Comparison of ENCODE assay signal across 23 mouse cellular contexts in the genomic region with DNA sequence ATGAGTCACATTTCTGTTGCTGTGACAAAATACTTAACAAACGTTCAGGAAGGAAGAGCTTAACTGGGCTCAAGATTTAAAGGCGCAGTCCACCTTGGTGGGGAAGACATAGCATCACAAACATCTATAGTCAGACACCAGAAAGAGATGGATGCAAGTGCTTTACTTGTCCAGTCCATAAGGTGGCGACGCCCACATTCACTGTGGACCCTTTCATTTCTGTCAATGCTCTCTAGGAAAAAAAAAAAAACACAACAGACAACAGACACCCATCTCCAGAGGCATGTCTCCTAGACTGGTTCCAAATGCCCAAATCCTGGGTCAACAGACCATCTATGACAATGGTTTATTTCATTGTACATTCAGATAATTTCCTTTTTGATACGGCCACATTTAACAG. TPM values are rescaled to one million over a fixed set of nuclear protein-coding genes. Genes with fewer than 3 reads are reported as not detected.
DNase-seq lines count a peak whose midpoint lies in the region; ATAC-seq and TF ChIP-seq lines count a peak whose summit lies in the region.
"Had no signal": no experiment of that assay in that cellular context is flagged by ENCODE, and none has a peak within 500 bp of the region (broad histone marks: within the 10 kb centered on the region; RNA-seq: fewer than 3 reads in every experiment).

No protein-coding gene starts in this region.

- dilution Hi-C loops in CH12.LX (cut with MboI; ENCODE audit: extremely low pct_ligation_motif_present, extremely low pct_unique_long_range_greater_than_20kb, low sequenced_read_pairs): no loop called here

- no peak for TF ChIP-seq EP300 in liver, postnatal 0 days (IDR thresholded peaks at IDR 0.05; ENCODE audit: low read depth)
- TF ChIP-seq EP300 in CH12.LX (IDR thresholded peaks at IDR 0.05; ENCODE audit: low read length): no peak

- no peak for TF ChIP-seq CTCF in hindbrain, postnatal 0 days (IDR thresholded peaks at IDR 0.05; ENCODE audit: low read depth)
- TF ChIP-seq CTCF in liver, postnatal 0 days (IDR thresholded peaks at IDR 0.05; ENCODE audit: low read depth): peak; percentile 21; the same call in 1 of the 2 replicates
- TF ChIP-seq CTCF in CH12.LX (conservative IDR thresholded peaks at IDR 0.05 in 1 of 2, IDR thresholded peaks at IDR 0.05 in 1 of 2; ENCODE audit: low read depth in 2 of 2, low read length in 2 of 2): peak in 1 of 2 experiments; percentile 63; a peak in 2 of 4 replicates

- no peaks in the 10 kb centered on the region for H3K9me3 ChIP-seq in hindbrain, postnatal 0 days (ENCODE audit: low read length)
- no peaks in the 10 kb centered on the region for H3K9me3 ChIP-seq in hindbrain, embryonic 13.5 days
- no peaks in the 10 kb centered on the region for H3K9me3 ChIP-seq in liver, postnatal 0 days (ENCODE audit: low read length)
- H3K9me3 ChIP-seq in CH12.LX (replicated peaks; ENCODE audit: low read length): no peaks in the 10 kb centered on the region
- H3K9me3 ChIP-seq: embryonic facial prominence, embryonic 10.5 days; embryonic facial prominence, embryonic 12.5 days; forebrain, embryonic 12.5 days had no signal

- no peak overlapping the region for H3K4me2 ChIP-seq in hindbrain, postnatal 0 days (ENCODE audit: low read depth, low read length)
- H3K4me2 ChIP-seq in hindbrain, embryonic 13.5 days: no peak overlapping the region
- H3K4me2 ChIP-seq in liver, postnatal 0 days (ENCODE audit: low read depth, low read length): no peak overlapping the region
- no peak overlapping the region for H3K4me2 ChIP-seq in CH12.LX (ENCODE audit: insufficient read depth, low read depth, poor library complexity, severe bottlenecking)
- H3K4me2 ChIP-seq: embryonic facial prominence, embryonic 12.5 days; forebrain, embryonic 12.5 days had no signal

- H3K9ac ChIP-seq in hindbrain, postnatal 0 days (replicated peaks; ENCODE audit: low read length): no peak overlapping the region
- H3K9ac ChIP-seq in hindbrain, embryonic 13.5 days: no peak overlapping the region
- H3K9ac ChIP-seq in liver, postnatal 0 days (replicated peaks): no peak overlapping the region
- H3K9ac ChIP-seq in CH12.LX (ENCODE audit: insufficient read depth, low read depth): no peak overlapping the region
- H3K9ac ChIP-seq: embryonic facial prominence, embryonic 12.5 days; forebrain, embryonic 12.5 days had no signal

- ATAC-seq in hindbrain, postnatal 0 days: no peak
- ATAC-seq in hindbrain, embryonic 13.5 days (ENCODE audit: low FRiP score): no peak
- no peak for ATAC-seq in liver, postnatal 0 days
- ATAC-seq: CD4-positive, CD25-positive, alpha-beta regulatory T cell, adult 4 months; forebrain, embryonic 14.5 days; forebrain, embryonic 16.5 days had no signal

- TF ChIP-seq POLR2A in CH12.LX (IDR thresholded peaks at IDR 0.05; ENCODE audit: low read depth, low read length): no peak

- 82% methylated on average over 5 of the region's 5 CpGs for WGBS in hindbrain, postnatal 0 days
- 82% methylated on average over 5 of the region's 5 CpGs for WGBS in hindbrain, embryonic 13.5 days
- 62% methylated on average over 5 of the region's 5 CpGs for WGBS in liver, postnatal 0 days (ENCODE audit: insufficient replicate concordance)

- H3K79me2 ChIP-seq in CH12.LX (replicated peaks; ENCODE audit: control insufficient read depth, extremely low read depth, insufficient read depth, poor library complexity, severe bottlenecking): no peaks in the 10 kb centered on the region

- H3K27ac ChIP-seq in hindbrain, postnatal 0 days: no peak overlapping the region
- H3K27ac ChIP-seq in hindbrain, embryonic 13.5 days: no peak overlapping the region
- no peak overlapping the region for H3K27ac ChIP-seq in liver, postnatal 0 days (ENCODE audit: low read depth)
- no peak overlapping the region for H3K27ac ChIP-seq in CH12.LX (ENCODE audit: insufficient read depth, low read depth)
- H3K27ac ChIP-seq: embryonic facial prominence, embryonic 10.5 days; embryonic facial prominence, embryonic 12.5 days; forebrain, embryonic 12.5 days had no signal

- no peaks in the 10 kb centered on the region for H3K27me3 ChIP-seq in hindbrain, postnatal 0 days (ENCODE audit: insufficient read depth, low read length)
- H3K27me3 ChIP-seq in hindbrain, embryonic 13.5 days: no peaks in the 10 kb centered on the region
- no peaks in the 10 kb centered on the region for H3K27me3 ChIP-seq in liver, postnatal 0 days (ENCODE audit: insufficient read depth, low read length)
- no peaks in the 10 kb centered on the region for H3K27me3 ChIP-seq in CH12.LX (replicated peaks)
- H3K27me3 ChIP-seq: embryonic facial prominence, embryonic 12.5 days; forebrain, embryonic 12.5 days had no signal

- TF ChIP-seq RAD21 in CH12.LX (IDR thresholded peaks at IDR 0.05; ENCODE audit: low read depth, low read length): peak; percentile 62

- DNase-seq in hindbrain, postnatal 0 days (ENCODE audit: low spot score): peak; percentile 9
- DNase-seq in liver, postnatal 0 days: no peak
- no peak for DNase-seq in liver
- peak; percentile 50 for DNase-seq in 416B (ENCODE audit: low read depth)
- DNase-seq in CH12.LX (ENCODE audit: extremely low read depth): no peak
- no peak for DNase-seq in cerebellum, adult 8-10 months
- DNase-seq: adrenal gland, adult 2 months; adrenal gland, postnatal 10 days; adrenal gland, postnatal 25 days; B cell, adult 2 months; cerebellum, adult 11 months; cerebellum, adult 18-20 months; cerebellum, adult 9-10 months; cerebellum, postnatal 10 days; cerebellum, postnatal 25 days had no signal

- H3K4me3 ChIP-seq in hindbrain, postnatal 0 days (ENCODE audit: low read length): no peak overlapping the region
- no peak overlapping the region for H3K4me3 ChIP-seq in hindbrain, embryonic 13.5 days
- H3K4me3 ChIP-seq in liver, postnatal 0 days (ENCODE audit: low read depth, low read length): no peak overlapping the region
- H3K4me3 ChIP-seq in CH12.LX (replicated peaks in 1 of 3; ENCODE audit: low read depth in 2 of 3, low read length in 2 of 3, poor library complexity in 1 of 3): no peak overlapping the region
- H3K4me3 ChIP-seq: embryonic facial prominence, embryonic 10.5 days; embryonic facial prominence, embryonic 12.5 days; forebrain, embryonic 12.5 days had no signal

- no peaks in the 10 kb centered on the region for H3K36me3 ChIP-seq in hindbrain, postnatal 0 days (ENCODE audit: insufficient read depth, low read length)
- no peaks in the 10 kb centered on the region for H3K36me3 ChIP-seq in hindbrain, embryonic 13.5 days
- no peaks in the 10 kb centered on the region for H3K36me3 ChIP-seq in liver, postnatal 0 days (replicated peaks; ENCODE audit: insufficient read depth, low read length)
- H3K36me3 ChIP-seq in CH12.LX (replicated peaks in 1 of 2; ENCODE audit: control insufficient read depth in 1 of 2, insufficient read depth in 1 of 2, low read length in 1 of 2): peaks cover 0 to 5% of the 10 kb centered on the region in 2 experiments
- H3K36me3 ChIP-seq: embryonic facial prominence, embryonic 10.5 days; embryonic facial prominence, embryonic 12.5 days; forebrain, embryonic 12.5 days had no signal

- no peaks in the 10 kb centered on the region for H3K4me1 ChIP-seq in hindbrain, postnatal 0 days (ENCODE audit: insufficient read depth, low read length)
- no peaks in the 10 kb centered on the region for H3K4me1 ChIP-seq in hindbrain, embryonic 13.5 days (replicated peaks)
- H3K4me1 ChIP-seq in liver, postnatal 0 days (ENCODE audit: insufficient read depth): no peaks in the 10 kb centered on the region
- H3K4me1 ChIP-seq in CH12.LX (ENCODE audit: control insufficient read depth in 1 of 2, insufficient read depth in 2 of 2): peaks cover 19 to 47% of the 10 kb centered on the region in 2 experiments
- H3K4me1 ChIP-seq: embryonic facial prominence, embryonic 10.5 days; embryonic facial prominence, embryonic 12.5 days; forebrain, embryonic 12.5 days had no signal

- in situ Hi-C loops in CH12.LX (cut with MboI; ENCODE audit: low pct_ligation_motif_present, low pct_unique_long_range_greater_than_20kb, low sequenced_read_pairs): no loop called here

TF ChIP-seq in CH12.LX, 34 proteins besides CTCF, POLR2A, EP300 and RAD21:
- TF ChIP-seq ZNF384 (IDR thresholded peaks at IDR 0.05; ENCODE audit: low read depth, low read length) (peak; percentile 91), PAX5 (IDR thresholded peaks at IDR 0.05; ENCODE audit: low read length) (no peak), SMC3 (IDR thresholded peaks at IDR 0.05; ENCODE audit: low read depth, low read length) (peak; percentile 52)

RNA-seq across cellular contexts. Expression of gene Cdh5, which starts 23.1 kb away (rescaled TPM):
- total RNA-seq in hindbrain, postnatal 0 days (2014; rRNA removed): 18.3 and 19.7 TPM in 2 replicates
- polyA plus RNA-seq in hindbrain, postnatal 0 days (2015; fragmentation: Nextera tagmentation; extraction: Ambion mirVana): 8.4 and 8.9 TPM in 2 replicates
- polyA plus RNA-seq in hindbrain, embryonic 13.5 days (2015; fragmentation: Nextera tagmentation; extraction: Ambion mirVana): 14.6 and 16.5 TPM in 2 replicates
- polyA plus RNA-seq in liver, postnatal 0 days (2015; fragmentation: Nextera tagmentation; extraction: Ambion mirVana): 8.8 and 10.0 TPM in 2 replicates
- total RNA-seq in CH12.LX (2012; rRNA removed): 0.25 and 0.34 TPM in 2 replicates
- 0.20 and 0.48 TPM in 2 replicates for total RNA-seq in CH12.LX (2014; rRNA removed)
- polyA plus RNA-seq in CH12.LX (2012; ENCODE audit: insufficient read length, low read depth): 1.7 and 1.8 TPM in 2 replicates
- total RNA-seq: MEL had no signal
- polyA plus RNA-seq: CD4-positive, CD25-positive, alpha-beta regulatory T cell, adult 4 months had no signal

RNA-seq across cellular contexts. Expression of gene Bean1, which starts 45.7 kb away (rescaled TPM):
- total RNA-seq in hindbrain, postnatal 0 days (2014; rRNA removed): 32.5 and 33.3 TPM in 2 replicates
- 8.3 and 9.2 TPM in 2 replicates for polyA plus RNA-seq in hindbrain, postnatal 0 days (2015; fragmentation: Nextera tagmentation; extraction: Ambion mirVana)
- 3.3 and 4.4 TPM in 2 replicates for polyA plus RNA-seq in hindbrain, embryonic 13.5 days (2015; fragmentation: Nextera tagmentation; extraction: Ambion mirVana)
- not detected in 2 replicates for polyA plus RNA-seq in liver, postnatal 0 days (2015; fragmentation: Nextera tagmentation; extraction: Ambion mirVana)
- total RNA-seq in CH12.LX (2012; rRNA removed) (not detected in 2 replicates), CH12.LX (2014; rRNA removed) (not detected in 2 replicates)
- not detected in 2 replicates for polyA plus RNA-seq in CH12.LX (2012; ENCODE audit: insufficient read length, low read depth)
- total RNA-seq: MEL had no signal
- polyA plus RNA-seq: CD4-positive, CD25-positive, alpha-beta regulatory T cell, adult 4 months had no signal

Comparison
In these comparisons a context has a peak if more than half of its experiments do, and no peak if none do; other contexts are left out.
1. DNase-seq: peak in hindbrain, postnatal 0 days (single experiment) and 416B (single experiment); none in liver, postnatal 0 days (single experiment), liver (single experiment), CH12.LX (single experiment) and cerebellum, adult 8-10 months (single experiment).